Mouse (Mus musculus): Measurements from ENCODE around the gene Dnajc15. TPM values are rescaled to one million over a fixed set of nuclear protein-coding genes. Genes with fewer than 3 reads are reported as not detected.

The Dnajc15 gene
- polyA plus RNA-seq, 1 experiment: not detected

DNA sequence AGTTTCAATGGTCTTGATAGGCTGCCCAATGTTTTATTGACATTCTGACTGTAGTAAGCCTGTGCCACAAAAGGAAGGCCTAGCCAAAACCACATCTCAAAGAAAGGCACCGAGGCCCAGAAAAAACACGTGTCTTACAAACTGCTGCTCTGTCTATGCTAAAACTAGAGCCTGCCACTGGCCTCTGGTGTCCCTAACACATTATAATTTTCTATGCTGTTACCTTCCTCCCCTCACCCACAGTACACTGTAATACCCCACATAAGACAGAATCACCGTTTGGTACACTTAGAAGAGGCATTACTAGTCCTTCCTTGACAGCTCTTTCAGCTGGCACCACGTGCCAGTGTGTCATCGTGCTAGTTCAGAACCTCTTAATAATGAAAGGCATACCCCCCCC, 7.3 kb downstream of the Dnajc15 start:
- TF ChIP-seq CTCF (IDR thresholded peaks at IDR 0.05; ENCODE audit: insufficient read depth, low read depth, low read length): no peak
- TF ChIP-seq POLR2A (IDR thresholded peaks at IDR 0.05; ENCODE audit: insufficient read depth, low read depth, low read length): no peak
- H3K4me1 ChIP-seq (ENCODE audit: control insufficient read depth, insufficient read depth, low read length): no peaks in the 10 kb centered on the region
- 84% methylated on average over 5 of the region's 5 CpGs for WGBS

DNA sequence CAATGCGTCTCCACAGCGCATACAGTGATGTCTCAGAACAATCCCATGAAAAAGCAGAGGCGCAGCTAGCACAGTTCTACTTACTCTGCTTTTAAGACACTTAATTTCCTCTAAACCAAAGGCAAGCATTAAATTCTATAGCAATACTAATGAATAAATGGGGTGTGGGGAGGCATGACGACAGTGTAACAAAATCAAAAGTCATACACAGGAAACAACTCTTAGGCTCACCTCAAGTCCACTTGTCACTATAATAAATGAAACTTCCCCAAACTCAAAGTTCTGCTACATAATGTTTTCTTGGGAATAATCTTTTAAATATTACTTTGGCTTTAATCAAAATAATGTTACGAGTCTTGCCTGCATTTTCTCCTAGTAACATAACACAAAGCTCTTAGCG, 10.4 kb downstream of the Dnajc15 start:
- Histone ChIP-seq H3K27ac (ENCODE audit: insufficient read depth, low read depth, low read length) (no peak overlapping the region), H3K4me3 (ENCODE audit: insufficient read depth, low read depth, low read length) (no peak overlapping the region), H3K4me1 (ENCODE audit: control insufficient read depth, insufficient read depth, low read length) (no peaks in the 10 kb centered on the region)
- TF ChIP-seq POLR2A (IDR thresholded peaks at IDR 0.05; ENCODE audit: insufficient read depth, low read depth, low read length) (no peak), CTCF (IDR thresholded peaks at IDR 0.05; ENCODE audit: insufficient read depth, low read depth, low read length) (no peak)
- 89% methylated on average over 6 of the region's 6 CpGs for WGBS

More for the DNA sequence above, 7.3 kb downstream of the Dnajc15 start:
- Histone ChIP-seq H3K4me3 (ENCODE audit: insufficient read depth, low read depth, low read length) (no peak overlapping the region), H3K27ac (ENCODE audit: insufficient read depth, low read depth, low read length) (no peak overlapping the region)

DNA sequence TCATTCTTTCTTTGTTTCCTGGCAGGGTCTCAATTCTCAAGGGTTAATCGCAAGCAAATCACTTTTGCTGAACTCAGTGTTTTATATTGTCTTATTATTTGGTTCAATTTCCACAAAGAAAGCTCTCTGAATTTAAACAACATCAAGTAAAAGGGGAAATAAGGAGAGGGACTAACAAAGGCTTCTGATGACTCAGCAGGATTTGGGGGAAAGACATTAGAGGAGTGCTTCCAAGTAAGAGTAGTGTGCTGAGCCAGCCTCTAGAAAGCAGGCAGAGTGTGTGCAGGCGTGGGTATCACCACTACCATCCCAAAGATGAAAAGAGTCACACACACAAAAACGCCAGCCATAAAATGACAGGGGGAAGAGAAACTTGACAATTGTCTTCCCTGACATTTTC, 10.9 kb downstream of the Dnajc15 start:
- Histone ChIP-seq H3K4me1 (ENCODE audit: control insufficient read depth, insufficient read depth, low read length) (no peaks in the 10 kb centered on the region), H3K4me3 (ENCODE audit: insufficient read depth, low read depth, low read length) (no peak overlapping the region), H3K27ac (ENCODE audit: insufficient read depth, low read depth, low read length) (no peak overlapping the region)
- WGBS: 62% methylated on average over 3 of the region's 3 CpGs
- no peak for TF ChIP-seq POLR2A (IDR thresholded peaks at IDR 0.05; ENCODE audit: insufficient read depth, low read depth, low read length)
- no peak for TF ChIP-seq CTCF (IDR thresholded peaks at IDR 0.05; ENCODE audit: insufficient read depth, low read depth, low read length)

DNA sequence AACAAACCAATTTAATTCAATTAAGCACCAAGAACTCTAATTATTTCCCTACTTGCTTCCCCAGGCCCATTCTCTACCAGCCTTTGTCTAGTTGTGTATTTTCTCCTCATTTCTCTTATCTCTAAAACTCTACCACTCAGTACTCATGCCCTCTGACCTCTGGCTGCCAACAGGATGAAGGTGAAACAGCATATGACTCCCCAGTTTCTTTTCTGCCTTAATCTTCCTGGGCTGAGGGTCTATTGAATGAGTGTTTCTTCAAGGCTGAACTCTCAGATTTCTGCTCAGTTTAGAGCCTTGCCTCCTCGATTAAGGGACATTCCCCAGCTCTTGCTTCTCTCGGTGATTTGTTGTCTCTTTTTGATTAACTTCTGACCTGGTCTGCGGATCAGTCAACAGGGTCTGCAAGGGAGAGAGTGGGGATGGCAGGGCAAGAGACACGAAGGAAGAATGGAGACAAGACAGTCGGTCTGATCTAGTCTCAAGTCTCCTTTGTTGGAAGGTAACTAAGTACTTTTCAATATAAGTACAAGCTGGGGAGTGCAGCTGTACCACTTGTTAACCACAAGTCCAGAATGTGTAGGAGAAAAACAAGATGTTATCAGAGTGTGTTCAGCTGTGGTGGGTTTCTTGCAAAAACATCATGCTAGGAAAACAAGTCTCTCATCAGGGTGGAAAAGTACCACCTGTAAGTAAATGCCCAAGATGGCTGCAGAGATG, 13.9 kb downstream of the Dnajc15 start:
- TF ChIP-seq CTCF (IDR thresholded peaks at IDR 0.05; ENCODE audit: insufficient read depth, low read depth, low read length) (no peak), POLR2A (IDR thresholded peaks at IDR 0.05; ENCODE audit: insufficient read depth, low read depth, low read length) (no peak)
- no peak overlapping the region for H3K27ac ChIP-seq (ENCODE audit: insufficient read depth, low read depth, low read length)
- H3K4me3 ChIP-seq (ENCODE audit: insufficient read depth, low read depth, low read length): no peak overlapping the region
- WGBS: 83% methylated on average over 5 of the region's 5 CpGs
- no peaks in the 10 kb centered on the region for H3K4me1 ChIP-seq (ENCODE audit: control insufficient read depth, insufficient read depth, low read length)

DNA sequence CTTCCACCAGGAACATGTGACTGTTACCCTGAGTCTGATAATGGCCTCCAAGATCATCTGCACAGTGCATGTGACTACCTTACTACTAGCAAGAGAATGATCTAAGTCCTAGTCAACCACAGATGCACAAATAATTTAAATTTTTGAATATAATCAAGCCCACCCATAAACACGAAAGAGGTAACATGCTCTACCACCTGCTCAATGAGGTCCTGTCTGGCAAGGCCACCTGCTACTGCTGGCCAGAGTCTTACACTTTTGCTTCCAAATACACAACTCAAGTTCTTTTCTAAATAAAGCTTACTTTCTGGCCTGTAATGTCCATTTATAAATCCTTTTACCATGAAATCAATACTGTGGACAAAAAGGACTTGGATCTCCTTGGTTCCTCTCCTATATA, 15.0 kb downstream of the Dnajc15 start:
- Histone ChIP-seq H3K4me1 (ENCODE audit: control insufficient read depth, insufficient read depth, low read length) (no peaks in the 10 kb centered on the region), H3K4me3 (ENCODE audit: insufficient read depth, low read depth, low read length) (no peak overlapping the region), H3K27ac (ENCODE audit: insufficient read depth, low read depth, low read length) (no peak overlapping the region)
- TF ChIP-seq CTCF (IDR thresholded peaks at IDR 0.05; ENCODE audit: insufficient read depth, low read depth, low read length) (no peak), POLR2A (IDR thresholded peaks at IDR 0.05; ENCODE audit: insufficient read depth, low read depth, low read length) (no peak)
- WGBS: 84% methylated on average over 1 of the region's 1 CpGs

DNA sequence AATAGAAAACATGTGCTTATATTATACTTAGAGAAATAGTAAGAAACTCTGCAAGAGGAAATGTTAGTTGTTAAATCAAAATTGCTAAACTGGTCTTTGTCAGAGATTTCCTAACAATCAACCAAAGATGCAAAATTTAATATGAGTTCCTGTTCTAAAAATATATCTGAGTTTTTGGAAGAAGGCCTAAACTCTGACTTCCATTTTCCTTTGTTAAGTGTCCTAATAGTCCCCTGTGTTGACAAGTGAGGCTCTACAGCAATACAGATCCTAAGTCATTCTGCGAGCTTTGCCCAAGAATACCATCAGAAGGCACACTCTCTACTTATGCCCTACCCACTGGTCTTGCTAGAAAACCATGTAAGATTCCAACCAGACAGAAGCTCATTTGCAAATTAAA, 21.0 kb downstream of the Dnajc15 start:
- 93% methylated on average over 1 of the region's 1 CpGs for WGBS
- no peak for TF ChIP-seq CTCF (IDR thresholded peaks at IDR 0.05; ENCODE audit: insufficient read depth, low read depth, low read length)
- Histone ChIP-seq H3K4me3 (ENCODE audit: insufficient read depth, low read depth, low read length) (no peak overlapping the region), H3K4me1 (ENCODE audit: control insufficient read depth, insufficient read depth, low read length) (no peaks in the 10 kb centered on the region), H3K27ac (ENCODE audit: insufficient read depth, low read depth, low read length) (no peak overlapping the region)

DNA sequence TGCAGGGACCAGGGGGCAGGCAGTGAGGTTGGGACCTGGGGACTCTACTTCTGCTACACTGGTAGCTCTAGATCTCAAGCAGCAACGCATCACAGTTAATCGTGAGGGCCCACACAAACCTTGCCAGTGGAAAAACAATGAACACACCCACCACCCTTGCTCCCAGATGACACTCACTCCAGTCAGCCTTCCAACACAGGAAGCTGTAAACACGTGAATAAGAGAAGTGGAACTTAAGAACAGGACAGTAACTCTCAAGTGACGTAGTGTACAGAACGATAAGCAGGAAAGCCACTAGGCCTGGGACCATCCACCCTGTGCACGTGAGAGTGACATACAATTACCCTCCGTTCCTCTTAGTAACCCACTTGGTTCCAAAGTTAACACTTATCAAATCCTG, 25.1 kb downstream of the Dnajc15 start:
- WGBS: 83% methylated on average over 7 of the region's 7 CpGs
- Histone ChIP-seq H3K27ac (ENCODE audit: insufficient read depth, low read depth, low read length) (no peak overlapping the region), H3K4me1 (ENCODE audit: control insufficient read depth, insufficient read depth, low read length) (no peaks in the 10 kb centered on the region), H3K4me3 (ENCODE audit: insufficient read depth, low read depth, low read length) (no peak overlapping the region)
- TF ChIP-seq POLR2A (IDR thresholded peaks at IDR 0.05; ENCODE audit: insufficient read depth, low read depth, low read length): no peak
- no peak for TF ChIP-seq CTCF (IDR thresholded peaks at IDR 0.05; ENCODE audit: insufficient read depth, low read depth, low read length)

DNA sequence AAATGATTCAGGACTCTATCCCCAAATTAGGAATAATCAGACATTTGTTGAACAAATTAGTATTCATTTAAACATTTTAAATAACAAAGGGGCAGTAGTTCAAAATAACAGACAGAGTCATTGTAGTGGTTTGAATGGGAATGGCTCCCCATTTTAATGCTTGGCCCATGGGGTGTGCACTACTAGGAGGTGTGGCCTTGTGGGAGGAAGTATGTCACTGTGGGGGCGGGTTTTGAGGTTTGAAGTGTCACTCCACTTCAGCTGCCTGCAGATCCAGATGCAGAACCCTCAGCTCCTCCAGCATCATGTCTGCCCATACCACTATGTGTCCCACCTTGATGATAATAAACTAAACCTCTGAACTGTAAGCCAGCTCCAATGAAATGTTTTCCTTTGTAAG, 26.6 kb downstream of the Dnajc15 start:
- 92% methylated on average over 1 of the region's 1 CpGs for WGBS
- H3K4me1 ChIP-seq (ENCODE audit: control insufficient read depth, insufficient read depth, low read length): no peaks in the 10 kb centered on the region
- no peak overlapping the region for H3K27ac ChIP-seq (ENCODE audit: insufficient read depth, low read depth, low read length)
- TF ChIP-seq POLR2A (IDR thresholded peaks at IDR 0.05; ENCODE audit: insufficient read depth, low read depth, low read length) (no peak), CTCF (IDR thresholded peaks at IDR 0.05; ENCODE audit: insufficient read depth, low read depth, low read length) (no peak)
- no peak overlapping the region for H3K4me3 ChIP-seq (ENCODE audit: insufficient read depth, low read depth, low read length)

DNA sequence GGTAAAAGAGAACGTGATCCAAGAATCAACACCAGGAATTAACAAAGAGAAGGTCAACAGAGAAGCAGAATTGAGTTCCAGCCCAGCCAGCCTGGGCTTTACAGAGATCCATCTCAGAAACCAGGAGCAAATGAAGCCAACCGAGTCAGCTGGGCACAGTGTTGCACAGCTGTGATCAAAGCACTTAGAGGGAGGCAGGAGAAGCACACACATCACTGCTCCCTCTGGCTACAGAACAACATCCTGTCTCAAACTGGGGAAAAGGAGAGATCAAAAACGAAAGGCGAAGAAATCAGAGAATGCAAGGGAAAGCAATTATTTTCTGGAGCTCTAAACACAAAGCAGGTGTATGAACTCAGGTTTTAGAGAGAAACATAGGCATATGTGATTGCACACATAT, 28.7 kb downstream of the Dnajc15 start:
- H3K27ac ChIP-seq (ENCODE audit: insufficient read depth, low read depth, low read length): no peak overlapping the region
- no peak overlapping the region for H3K4me3 ChIP-seq (ENCODE audit: insufficient read depth, low read depth, low read length)
- TF ChIP-seq POLR2A (IDR thresholded peaks at IDR 0.05; ENCODE audit: insufficient read depth, low read depth, low read length): no peak
- no peak for TF ChIP-seq CTCF (IDR thresholded peaks at IDR 0.05; ENCODE audit: insufficient read depth, low read depth, low read length)
- H3K4me1 ChIP-seq (ENCODE audit: control insufficient read depth, insufficient read depth, low read length): no peaks in the 10 kb centered on the region
- WGBS: 60% methylated on average over 4 of the region's 4 CpGs

DNA sequence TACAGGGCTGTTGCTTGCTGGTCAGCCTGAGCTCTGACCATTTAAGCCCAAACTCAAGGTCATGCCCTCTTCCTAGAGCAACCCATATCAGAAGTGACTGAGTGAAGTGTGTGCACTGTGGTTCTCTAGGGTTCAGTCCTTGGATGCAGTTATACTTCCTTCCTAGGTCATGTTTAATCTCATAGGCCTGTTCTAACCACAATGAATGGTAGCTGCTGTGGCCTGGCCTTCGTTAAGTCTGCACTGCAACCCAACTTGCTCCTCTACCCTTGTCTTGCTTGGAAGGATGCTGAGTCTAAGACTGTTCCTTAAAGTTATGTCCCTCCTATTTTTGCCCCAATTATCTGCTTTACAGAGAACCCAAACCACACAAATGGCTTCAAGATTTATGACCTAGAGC, 29.4 kb downstream of the Dnajc15 start:
- Histone ChIP-seq H3K4me3 (ENCODE audit: insufficient read depth, low read depth, low read length) (no peak overlapping the region), H3K27ac (ENCODE audit: insufficient read depth, low read depth, low read length) (no peak overlapping the region), H3K4me1 (ENCODE audit: control insufficient read depth, insufficient read depth, low read length) (no peaks in the 10 kb centered on the region)
- TF ChIP-seq CTCF (IDR thresholded peaks at IDR 0.05; ENCODE audit: insufficient read depth, low read depth, low read length): no peak
- no peak for TF ChIP-seq POLR2A (IDR thresholded peaks at IDR 0.05; ENCODE audit: insufficient read depth, low read depth, low read length)
- 94% methylated on average over 1 of the region's 1 CpGs for WGBS

All from olfactory bulb, adult 2 months (tissue).